Mouse (Mus musculus) megakaryocyte-erythroid progenitor cell, adult 5 weeks (primary cell): ENCODE data around the gene Gm10392. TPM values are rescaled to one million over a fixed set of nuclear protein-coding genes. Genes with fewer than 3 reads are reported as not detected.

ENCODE experiments used
- polyA plus RNA-seq: library from polyadenylated mRNA; stranded (reverse); fragments of >175 nt; gene quantifications from 2 replicates; pipeline ENCODE4 v1.2.3, GENCODE M21; 2012

Gene Gm10392
- 0.27 and 0.42 TPM in 2 replicates for polyA plus RNA-seq

GRCm38 (mm10) chr11:77519043-77519442, at the start of gene Gm10392:
Gene Gm10392, minus strand, starts transcription at chr11:77519198.

GRCm38 (mm10) chr11:77515637-77516552, 3.1 kb downstream of the Gm10392 start, which contains the start of gene Trp53i13:
Gene Trp53i13, minus strand, starts transcription at chr11:77515980.

GRCm38 (mm10) chr11:77514832-77515636, 4.0 kb downstream of the Gm10392 start, which contains the start of gene Abhd15:
Gene Abhd15, plus strand, starts transcription at chr11:77515121.

GRCm38 (mm10) chr11:77493512-77494343, 25.3 kb downstream of the Gm10392 start, which contains the start of gene Git1:
Gene Git1, plus strand, starts transcription at chr11:77493562.

GRCm38 (mm10) chr11:77489591-77490235, 29.3 kb downstream of the Gm10392 start, which contains the start of gene Ankrd13b:
Gene Ankrd13b, minus strand, starts transcription at chr11:77489678.

Other genes with a start within 250 kb of the Gm10392 start
- 0.11 TPM in 1 of 2 replicates, not detected in the other for gene Coro6, start 56.8 kb downstream of the Gm10392 start, polyA plus RNA-seq
- gene Ankrd13b, start 29.5 kb downstream of the Gm10392 start, polyA plus RNA-seq = 59.6 and 88.6 TPM in 2 replicates
- gene Git1, start 25.6 kb downstream of the Gm10392 start, polyA plus RNA-seq = 136 and 171 TPM in 2 replicates
- gene Abhd15, start 4.1 kb downstream of the Gm10392 start, polyA plus RNA-seq = 9.8 and 10.0 TPM in 2 replicates
- 34.3 and 40.2 TPM in 2 replicates for gene Trp53i13, start 3.2 kb downstream of the Gm10392 start, polyA plus RNA-seq
- 2.1 and 2.9 TPM in 2 replicates for gene Taok1, start 88.6 kb upstream of the Gm10392 start, polyA plus RNA-seq
- 45.5 and 58.3 TPM in 2 replicates for gene Nufip2, start 167.0 kb upstream of the Gm10392 start, polyA plus RNA-seq
- gene Cryba1, start 206.1 kb upstream of the Gm10392 start, polyA plus RNA-seq = not detected in 2 replicates
- gene Myo18a, start 244.0 kb upstream of the Gm10392 start, polyA plus RNA-seq = 64.5 and 95.7 TPM in 2 replicates